Mouse (Mus musculus) erythroblast, adult 5-6 weeks (primary cell): ENCODE measurements around the gene Hoxd10. TPM values are rescaled to one million over a fixed set of nuclear protein-coding genes. Genes with fewer than 3 reads are reported as not detected.

ENCODE experiments used
- ATAC-seq: replicated peaks from 2 replicates; pipeline ENCODE4 v1.8.0; 2016; ENCODE audit warnings: moderate number of reproducible peaks, mild to moderate bottlenecking, moderate TSS enrichment, inconsistent platforms; ENCODE audit not compliant: poor library complexity, low FRiP score, severe bottlenecking
- total RNA-seq, 2 experiments: library from RNA; stranded (forward) in 1 of 2; stranded (reverse) in 1 of 2; fragments of 150-400 nt in 1 of 2; fragments of 200-764, 138-1000 nt in 1 of 2; gene quantifications; 2 replicates each; pipeline versions ENCODE4 v1.2.3 to v1.2.4; 2015 to 2017; ENCODE audit warnings: low replicate concordance in 2 of 2

Gene Hoxd10
- total RNA-seq, 2 experiments from 2014 or later = not detected

GRCm38 (mm10) chr2:74705467-74706089 lies 13.9 kb downstream of the Hoxd10 start:
- no peak for ATAC-seq

- ATAC-seq = no peak
Measured at GRCm38 (mm10) chr2:74706393-74706960, 14.8 kb downstream of the Hoxd10 start.

- no peak for ATAC-seq
Measured at GRCm38 (mm10) chr2:74707599-74707998, 15.9 kb downstream of the Hoxd10 start.

- ATAC-seq = no peak
Measured at GRCm38 (mm10) chr2:74708676-74709075, 17.0 kb downstream of the Hoxd10 start.

GRCm38 (mm10) chr2:74709465-74710419 lies 18.0 kb downstream of the Hoxd10 start:
- ATAC-seq = no peak

- ATAC-seq = no peak
Measured at GRCm38 (mm10) chr2:74710929-74711543, 19.3 kb downstream of the Hoxd10 start.

- no peak for ATAC-seq
Measured at GRCm38 (mm10) chr2:74711721-74712621, 20.2 kb downstream of the Hoxd10 start, which contains the start of the genes Hoxd3 and Hoxd4. Gene Hoxd3 (plus strand): TSS chr2:74711927. Gene Hoxd4 (plus strand): TSS chr2:74711929.

GRCm38 (mm10) chr2:74713239-74714150 lies 21.8 kb downstream of the Hoxd10 start:
- ATAC-seq = no peak

GRCm38 (mm10) chr2:74714156-74714789 lies 22.5 kb downstream of the Hoxd10 start:
- no peak for ATAC-seq

GRCm38 (mm10) chr2:74714881-74715280 lies 23.2 kb downstream of the Hoxd10 start:
- no peak for ATAC-seq

GRCm38 (mm10) chr2:74715504-74716241 lies 23.9 kb downstream of the Hoxd10 start:
- no peak for ATAC-seq

GRCm38 (mm10) chr2:74720384-74720783 lies 28.7 kb downstream of the Hoxd10 start:
- ATAC-seq = no peak

GRCm38 (mm10) chr2:74720955-74721491 lies 29.3 kb downstream of the Hoxd10 start:
- no peak for ATAC-seq

- no peak for ATAC-seq
Measured at GRCm38 (mm10) chr2:74721882-74722281, 30.2 kb downstream of the Hoxd10 start.

- no peak for ATAC-seq
Measured at GRCm38 (mm10) chr2:74722949-74723348, 31.2 kb downstream of the Hoxd10 start.

GRCm38 (mm10) chr2:74724244-74725015 lies 32.7 kb downstream of the Hoxd10 start:
- ATAC-seq = no peak
